Mouse (Mus musculus): Measurements from ENCODE around the gene Ensa.
"Not testable (repeated sequence)": the region's sequence is repeated elsewhere in the genome, so short reads cannot be mapped to it uniquely, and the experiment has no call there.

Ensa gene

DNA sequence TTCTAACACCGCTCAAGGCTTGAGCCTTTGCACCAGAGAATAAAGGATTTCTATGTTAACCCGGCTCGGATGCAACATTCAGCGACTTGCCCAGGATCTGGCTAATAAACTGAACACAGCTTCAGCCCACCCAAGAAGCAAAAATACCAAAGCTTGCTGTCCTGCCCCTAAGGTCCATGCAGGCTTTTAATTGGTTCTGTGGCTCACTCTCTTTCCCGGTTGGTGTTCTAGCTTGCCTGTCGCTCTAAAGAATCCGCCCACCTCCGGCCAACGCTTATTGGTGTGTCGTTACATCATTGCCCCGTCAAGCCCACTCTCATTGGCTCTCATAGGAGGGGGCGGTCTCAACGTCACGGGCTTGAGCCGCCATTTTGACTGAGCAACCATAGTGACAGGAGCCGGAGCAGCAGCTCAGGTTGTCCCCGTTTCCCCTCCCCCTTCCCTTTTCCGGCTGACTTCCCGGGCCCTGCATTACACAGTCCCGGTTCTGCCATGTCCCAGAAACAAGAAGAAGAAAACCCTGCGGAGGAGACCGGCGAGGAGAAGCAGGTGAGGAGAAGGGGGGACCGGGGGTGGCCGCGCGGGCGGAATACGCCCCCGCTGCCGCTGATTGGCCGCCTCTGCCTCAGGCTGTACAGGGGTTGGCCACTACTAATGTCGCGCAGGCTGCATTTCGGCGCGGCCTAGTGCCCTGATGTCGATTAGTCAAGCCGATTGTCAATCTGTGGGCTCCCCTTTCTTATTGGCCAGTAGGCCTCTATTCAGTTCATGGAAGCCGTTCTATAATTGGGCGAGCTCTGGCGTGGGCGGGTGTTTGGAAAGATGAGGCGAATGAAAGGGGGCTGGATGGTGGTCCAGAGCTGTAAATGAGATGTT is at the start of gene Ensa:
Gene Ensa (plus strand): TSS at position 366 of the 876 bp plus-strand sequence.
- peak; percentile 98 for DNase-seq (ENCODE audit: extremely low spot score, low read depth, low spot score)

DNA sequence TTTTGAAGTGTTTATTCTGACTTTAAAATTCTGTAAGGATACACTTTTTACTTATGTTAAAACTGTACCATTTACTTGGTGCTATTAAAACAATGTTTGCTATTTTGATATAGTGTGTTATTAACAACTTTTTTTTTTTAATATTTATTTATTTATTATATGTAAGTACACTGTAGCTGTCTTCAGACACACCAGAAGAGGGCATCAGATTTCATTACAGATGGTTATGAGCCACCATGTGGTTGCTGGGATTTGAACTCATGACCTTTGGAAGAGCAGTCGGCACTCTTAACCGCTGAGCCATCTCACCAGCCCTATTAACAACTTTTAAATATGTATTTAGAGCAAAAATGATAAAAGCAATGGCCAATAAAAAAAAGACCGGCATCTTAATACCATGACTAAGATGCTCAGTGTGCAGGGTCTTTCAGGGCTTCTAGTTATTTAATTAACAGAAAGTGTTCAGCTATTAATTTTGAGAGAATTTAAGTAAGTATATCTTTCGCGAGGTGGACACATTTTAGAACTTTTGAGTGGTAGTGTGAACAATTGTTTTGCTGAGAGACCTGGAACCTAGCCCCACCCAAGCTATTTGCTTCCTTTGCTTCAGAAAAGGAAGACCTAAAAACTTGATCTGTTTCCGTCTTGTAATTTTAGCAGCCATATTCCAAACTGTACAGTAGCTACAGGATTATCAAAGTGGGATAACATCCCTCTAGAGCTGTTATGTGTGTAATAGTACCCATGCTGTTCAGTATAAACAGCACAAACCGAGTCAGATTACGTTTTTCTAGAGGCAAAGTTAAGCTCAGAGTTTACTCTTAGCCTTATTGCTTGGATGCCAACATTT is 36.8 kb upstream of the Ensa start:
- no peak for DNase-seq (ENCODE audit: extremely low spot score, low read depth, low spot score)

DNA sequence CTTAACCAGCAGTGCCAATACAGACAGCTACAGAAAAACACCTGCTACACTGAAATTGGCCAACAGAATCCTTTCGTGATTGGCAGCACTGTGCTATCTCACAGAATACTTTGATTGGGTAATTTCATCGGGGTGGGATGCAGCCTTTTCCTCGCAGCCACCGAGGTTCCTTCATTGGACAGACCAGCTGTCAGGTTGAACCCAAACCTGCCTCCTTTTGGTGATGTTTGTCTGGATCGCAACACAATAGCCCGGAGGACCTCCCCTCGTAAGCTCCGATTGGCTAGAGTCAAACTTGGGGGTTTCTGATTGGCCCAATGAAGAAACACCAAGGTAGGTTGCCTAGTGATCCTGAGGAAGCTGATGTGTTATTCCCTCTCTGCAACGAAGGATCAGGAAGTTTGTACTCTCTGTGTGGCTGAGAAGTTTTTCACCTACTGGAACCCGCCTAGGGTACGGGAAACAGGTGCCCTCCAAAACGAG is 36.1 kb upstream of the Ensa start, which contains the start of gene Golph3l:
Gene Golph3l (plus strand): TSS at position 331 of the 483 bp plus-strand sequence.
- DNase-seq (ENCODE audit: extremely low spot score, low read depth, low spot score), result peak; percentile 94

DNA sequence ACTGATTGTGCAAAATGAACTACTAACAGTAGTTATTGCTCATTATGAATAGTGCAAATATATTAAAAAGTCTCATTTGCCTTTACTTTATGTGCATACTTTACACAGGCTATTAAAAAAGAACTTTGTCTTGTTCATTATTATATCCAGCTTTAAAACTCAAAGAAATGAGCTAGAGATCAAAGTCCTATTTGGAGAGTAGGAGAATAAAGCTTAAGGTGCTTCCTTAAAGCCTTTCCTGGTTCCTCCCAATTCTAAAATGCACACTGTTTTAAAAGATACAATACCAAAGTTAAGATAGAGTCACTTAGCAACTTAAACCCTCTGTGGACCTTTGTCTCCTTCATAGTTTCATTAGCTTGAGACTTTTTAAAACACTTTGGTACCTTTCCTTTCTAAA is 26.1 kb upstream of the Ensa start:
- no peak for DNase-seq (ENCODE audit: extremely low spot score, low read depth, low spot score)

DNA sequence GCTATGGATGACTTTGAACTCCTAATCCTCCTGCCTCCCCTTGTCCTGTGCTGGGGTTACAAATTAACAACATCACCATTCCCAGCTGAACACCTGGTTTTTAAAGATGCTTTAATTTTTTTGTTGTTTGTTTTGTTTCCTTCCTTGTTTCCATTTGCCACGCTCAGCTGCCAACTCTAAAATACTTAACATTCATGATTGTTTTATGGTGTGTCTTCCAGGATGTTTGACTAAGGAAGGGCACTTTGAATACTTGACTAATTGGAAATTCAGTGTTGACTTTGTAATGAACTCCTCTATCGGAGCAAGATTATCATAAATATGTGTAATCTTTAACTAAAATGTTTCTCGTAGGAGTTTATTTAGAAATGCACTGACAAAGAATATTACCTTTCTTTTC is 23.5 kb upstream of the Ensa start:
- DNase-seq (ENCODE audit: extremely low spot score, low read depth, low spot score), result no peak

DNA sequence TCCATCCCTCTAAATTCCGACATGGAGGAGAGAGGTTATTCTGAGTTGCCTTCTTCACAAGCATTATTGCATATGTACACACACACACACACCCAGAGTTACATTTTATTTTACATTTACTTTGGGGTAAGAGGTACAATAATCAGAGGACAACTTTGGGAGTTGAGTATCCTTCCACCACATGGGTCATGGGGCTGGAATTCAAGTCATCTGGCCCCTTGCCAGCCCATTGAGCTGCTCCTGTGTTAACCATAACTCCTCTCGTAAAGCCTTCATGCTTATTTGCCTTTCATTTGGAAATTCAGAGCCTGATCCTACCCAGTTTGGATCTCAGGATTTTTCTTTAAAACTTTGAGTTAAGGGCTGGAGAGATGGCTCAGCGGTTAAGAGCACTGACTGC is 18.7 kb upstream of the Ensa start:
- DNase-seq (ENCODE audit: extremely low spot score, low read depth, low spot score), result no peak

DNA sequence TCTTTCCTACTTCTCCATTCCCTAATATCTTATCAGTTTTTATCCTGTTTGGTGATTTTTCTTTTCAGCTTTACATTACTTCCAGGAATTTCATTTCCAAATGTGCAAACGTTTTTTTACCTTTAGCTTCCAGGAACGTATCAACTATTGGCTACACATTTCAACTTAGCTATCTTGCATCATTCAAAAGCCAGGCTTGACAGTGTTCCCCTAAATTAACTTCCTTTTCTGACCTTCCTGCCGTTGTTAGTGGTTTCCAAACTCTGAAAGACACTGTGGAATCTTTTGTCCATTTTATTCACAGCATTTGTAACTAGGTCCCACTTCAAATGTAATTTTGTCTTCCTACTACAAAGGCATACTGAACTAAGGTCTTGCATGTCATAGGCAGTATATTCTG is 15.6 kb upstream of the Ensa start:
- no peak for DNase-seq (ENCODE audit: extremely low spot score, low read depth, low spot score)

DNA sequence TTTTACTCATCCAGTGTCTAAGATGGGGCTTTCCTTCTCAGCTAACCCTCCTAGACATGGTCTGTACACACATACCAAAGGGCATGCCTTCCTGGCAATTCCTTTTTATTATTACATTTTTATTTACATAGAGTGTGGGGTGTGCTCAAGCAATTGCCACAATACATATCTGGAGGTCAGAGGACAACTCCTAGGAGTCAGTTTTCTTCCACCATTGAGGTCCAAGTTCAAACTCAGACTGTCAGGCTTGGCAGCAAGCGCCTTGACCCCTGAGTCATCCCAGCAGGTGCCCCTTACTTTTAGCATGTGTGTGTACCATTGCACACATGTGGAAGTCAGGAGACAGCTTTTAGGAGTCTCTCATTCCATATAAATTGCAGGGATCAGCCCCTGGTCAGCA is 10.8 kb upstream of the Ensa start:
- DNase-seq (ENCODE audit: extremely low spot score, low read depth, low spot score), result no peak

DNA sequence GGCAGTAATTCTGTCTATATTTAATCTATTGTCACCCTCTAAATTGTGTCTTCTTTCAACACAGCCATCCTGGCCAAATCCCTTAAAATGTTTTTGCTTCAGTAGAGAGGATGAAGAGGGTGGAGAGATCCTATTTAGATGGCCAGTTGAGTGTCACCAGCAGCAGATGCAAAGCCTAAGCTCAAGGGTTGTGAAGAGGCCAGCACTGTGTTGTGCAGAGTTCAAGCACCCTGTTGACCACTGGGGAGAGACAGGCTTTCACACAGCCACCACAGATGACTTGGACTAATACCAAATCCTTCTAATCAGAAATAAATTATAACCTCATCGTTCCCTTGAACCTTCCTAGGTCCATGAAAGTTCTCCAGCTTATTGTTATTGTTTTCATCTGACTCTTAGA is 6.3 kb upstream of the Ensa start:
- DNase-seq (ENCODE audit: extremely low spot score, low read depth, low spot score), result no peak

DNA sequence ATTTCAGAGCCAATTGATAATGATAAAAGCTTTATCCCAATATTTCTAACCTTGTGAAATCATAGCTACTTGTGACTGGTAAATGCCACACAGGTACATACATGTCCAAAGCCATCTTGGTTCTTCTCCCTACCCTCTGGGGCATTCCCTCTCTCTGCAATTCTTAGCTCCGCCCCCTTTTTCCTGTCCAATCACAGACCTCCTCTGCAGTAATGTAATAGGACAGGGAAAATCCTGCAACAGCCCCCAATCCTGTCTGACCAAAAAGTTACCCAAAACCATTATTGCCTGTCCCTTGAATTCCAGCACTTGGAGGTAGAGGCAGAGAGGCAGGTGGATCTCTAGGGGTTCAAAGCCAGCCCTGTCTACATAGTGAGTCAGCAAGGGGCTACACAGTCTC is 3.6 kb upstream of the Ensa start:
- DNase-seq (ENCODE audit: extremely low spot score, low read depth, low spot score), result no peak

DNA sequence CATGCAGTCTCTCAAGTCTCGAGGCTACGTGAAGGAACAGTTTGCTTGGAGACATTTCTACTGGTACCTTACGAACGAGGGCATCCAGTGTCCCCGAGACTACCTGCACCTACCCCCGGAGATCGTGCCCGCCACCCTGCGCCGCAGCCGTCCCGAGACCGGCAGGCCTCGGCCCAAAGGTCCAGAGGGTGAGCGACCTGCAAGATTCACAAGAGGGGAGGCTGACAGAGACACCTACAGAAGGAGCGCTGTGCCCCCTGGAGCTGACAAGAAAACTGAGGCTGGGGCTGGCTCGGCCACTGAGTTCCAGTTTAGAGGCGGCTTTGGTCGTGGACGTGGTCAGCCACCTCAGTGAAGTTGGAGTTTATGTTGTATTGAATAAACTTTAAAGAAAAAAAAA is 2.4 kb upstream of the Ensa start:
- not testable (repeated sequence) for DNase-seq (ENCODE audit: extremely low spot score, low read depth, low spot score)

DNA sequence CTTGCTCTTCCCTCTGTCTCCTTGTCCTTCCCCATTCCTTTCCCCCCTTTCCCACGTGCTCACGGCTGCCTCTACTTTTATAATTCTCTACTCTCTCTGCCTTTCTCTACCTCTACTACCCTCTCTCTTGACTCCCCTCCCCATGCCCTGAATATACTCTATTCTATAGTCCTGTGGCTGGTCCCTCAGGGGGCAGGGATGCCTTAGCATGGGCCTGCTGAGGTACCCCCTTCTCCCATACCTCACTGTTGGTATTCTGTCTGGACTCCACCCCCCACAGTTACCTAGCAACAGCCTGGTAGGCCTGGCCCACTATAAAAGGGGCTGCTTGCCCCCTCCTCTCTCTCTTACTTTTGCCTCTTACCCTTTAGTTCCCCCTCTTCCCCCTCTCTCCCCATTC is 1.2 kb upstream of the Ensa start:
- no peak for DNase-seq (ENCODE audit: extremely low spot score, low read depth, low spot score)

DNA sequence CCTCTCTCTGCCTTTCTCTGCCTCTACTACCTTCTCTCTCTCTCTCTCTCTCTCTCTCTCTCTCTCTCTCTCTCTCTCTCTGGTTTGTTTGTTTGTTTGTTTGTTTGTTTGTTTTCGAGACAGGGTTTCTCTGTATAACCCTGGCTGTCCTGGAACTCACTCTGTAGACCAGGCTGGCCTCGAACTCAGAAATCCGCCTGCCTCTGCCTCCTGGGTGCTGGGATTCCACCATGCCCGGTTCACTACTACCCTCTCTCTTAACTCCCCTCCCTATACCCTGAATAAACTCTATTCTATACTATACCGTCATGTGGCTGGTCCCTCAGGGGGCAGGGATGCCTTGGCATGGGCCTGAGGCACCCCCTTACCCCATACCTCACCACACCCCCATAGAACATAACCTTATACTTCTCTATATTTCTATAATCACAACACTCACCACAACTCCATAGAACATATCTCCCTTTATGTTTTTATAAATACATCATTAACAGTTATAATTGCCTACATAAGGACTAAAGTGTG is 740 bp upstream of the Ensa start:
- not testable (repeated sequence) for DNase-seq (ENCODE audit: extremely low spot score, low read depth, low spot score)

DNA sequence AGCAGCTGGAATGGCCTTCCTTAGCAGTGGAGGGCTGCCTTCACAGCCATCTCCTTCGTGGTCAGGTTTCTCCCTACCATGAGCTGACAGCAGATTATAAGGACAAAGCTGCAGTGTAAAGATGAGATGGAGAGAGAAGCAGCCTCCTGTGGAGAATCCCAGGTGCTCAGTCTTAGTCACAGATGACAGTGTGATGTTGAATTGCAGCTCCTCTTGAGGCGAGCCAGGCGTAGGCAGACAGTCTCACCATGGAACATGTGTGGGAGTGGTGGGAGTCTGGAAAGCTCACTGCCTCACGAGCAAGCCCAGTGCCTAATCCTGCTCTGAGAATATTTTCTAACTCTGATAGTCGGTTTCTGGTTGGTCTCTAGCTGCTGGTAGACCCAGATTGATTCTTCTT is 3.0 kb downstream of the Ensa start:
- no peak for DNase-seq (ENCODE audit: extremely low spot score, low read depth, low spot score)

DNA sequence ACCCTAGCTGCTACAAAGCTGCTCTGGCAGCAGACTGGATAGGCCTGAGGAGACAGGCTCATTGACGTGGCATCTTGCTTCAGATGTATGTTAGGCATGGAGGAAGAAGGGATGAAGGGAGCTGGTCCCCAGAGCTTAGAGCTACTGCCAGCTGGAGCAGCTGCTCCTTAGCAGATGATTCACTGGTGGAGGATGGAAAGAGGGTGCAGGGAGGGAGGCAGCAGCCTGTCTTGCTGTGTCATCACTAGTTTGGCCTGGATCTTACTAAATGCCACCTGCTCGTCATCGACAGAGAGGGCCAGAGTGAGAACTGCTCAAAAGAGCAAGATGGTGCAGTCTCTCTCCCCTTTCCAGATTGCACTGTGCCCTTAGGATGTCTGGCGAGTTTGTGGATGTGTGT is 5.0 kb downstream of the Ensa start:
- DNase-seq (ENCODE audit: extremely low spot score, low read depth, low spot score), result no peak

DNA sequence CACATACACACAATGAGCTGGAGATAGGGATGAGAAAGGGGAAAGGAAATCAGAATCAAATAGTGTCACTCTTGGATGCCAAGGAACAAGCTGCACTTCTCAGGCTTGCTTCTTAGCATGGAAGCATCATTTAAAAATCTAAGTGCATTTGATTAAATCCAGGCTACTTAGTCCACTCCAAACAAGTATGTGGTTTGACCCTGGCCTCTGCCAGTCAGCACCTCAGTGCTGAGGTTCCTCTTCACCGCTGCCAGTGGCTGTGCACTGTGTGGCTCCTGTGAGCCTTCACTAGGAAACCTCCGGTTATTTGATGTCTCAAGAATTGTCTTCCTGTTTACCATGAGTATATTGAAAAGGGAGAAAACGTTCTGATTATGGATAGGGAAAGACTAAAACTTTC is 6.1 kb downstream of the Ensa start:
- no peak for DNase-seq (ENCODE audit: extremely low spot score, low read depth, low spot score)

DNA sequence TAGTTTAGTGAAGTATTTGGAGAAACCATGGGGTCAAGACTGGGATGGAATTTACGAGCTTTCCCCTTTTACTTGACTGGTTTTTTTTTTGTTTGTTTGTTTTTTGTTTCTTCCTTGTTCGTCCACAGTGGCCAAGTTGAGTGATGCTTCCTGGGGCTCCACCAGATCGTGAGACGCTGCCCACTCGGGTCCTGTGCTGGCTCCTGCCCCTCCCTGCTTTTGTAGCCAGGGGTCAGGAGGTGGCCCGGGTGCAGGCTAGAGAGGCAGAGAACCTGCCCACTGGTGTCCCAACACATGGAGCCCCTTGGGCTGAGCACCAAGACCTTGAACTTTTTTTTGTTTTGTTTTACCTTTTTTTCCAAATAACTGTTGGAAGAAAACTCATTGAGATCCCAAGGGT is 6.5 kb downstream of the Ensa start:
- no peak for DNase-seq (ENCODE audit: extremely low spot score, low read depth, low spot score)

DNA sequence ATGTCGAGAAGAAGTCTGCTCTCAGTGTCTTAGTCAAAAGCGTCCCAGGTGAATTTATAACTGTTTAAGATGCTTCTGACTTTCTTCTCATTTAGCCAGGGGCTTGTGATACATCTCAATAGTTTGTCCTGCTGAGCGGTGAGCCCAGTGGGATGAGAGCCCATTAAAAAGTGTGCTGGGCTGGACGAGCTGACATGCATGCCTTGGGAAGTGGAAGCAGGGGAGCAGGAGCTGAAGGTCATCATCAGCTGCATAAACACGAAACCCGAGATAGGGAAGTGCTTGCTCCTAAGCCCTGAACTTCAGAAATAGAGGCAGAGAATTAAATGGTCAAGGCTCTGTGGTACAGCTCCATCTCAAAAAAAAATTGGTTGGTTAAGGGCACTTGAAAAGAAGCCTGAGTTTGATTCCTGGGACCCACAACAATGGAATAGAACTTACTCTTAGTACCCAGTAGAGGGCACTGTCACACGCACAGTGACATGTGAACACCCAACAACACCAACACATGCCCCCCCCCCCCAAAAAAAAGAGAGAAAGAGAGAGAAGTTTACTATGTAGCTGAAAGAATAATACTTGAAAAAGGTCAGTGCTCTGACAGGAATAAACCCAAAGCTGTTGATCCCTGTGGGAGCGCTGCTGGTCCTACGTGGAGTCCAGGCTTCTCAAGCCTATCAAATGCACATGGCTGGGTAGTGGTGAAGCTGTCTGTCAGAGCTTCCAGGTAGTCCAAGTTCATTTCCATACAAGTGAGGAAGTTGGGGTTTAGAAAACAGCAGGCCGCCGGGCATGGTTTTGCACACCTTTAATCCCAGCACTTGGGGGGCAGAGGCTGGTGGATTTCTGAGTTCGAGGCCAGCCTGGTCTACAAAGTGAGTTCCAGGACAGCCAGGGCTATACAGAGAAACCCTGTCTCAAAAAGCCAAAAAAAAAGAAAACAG is 8.1 kb downstream of the Ensa start:
- no peak for DNase-seq (ENCODE audit: extremely low spot score, low read depth, low spot score)

DNA sequence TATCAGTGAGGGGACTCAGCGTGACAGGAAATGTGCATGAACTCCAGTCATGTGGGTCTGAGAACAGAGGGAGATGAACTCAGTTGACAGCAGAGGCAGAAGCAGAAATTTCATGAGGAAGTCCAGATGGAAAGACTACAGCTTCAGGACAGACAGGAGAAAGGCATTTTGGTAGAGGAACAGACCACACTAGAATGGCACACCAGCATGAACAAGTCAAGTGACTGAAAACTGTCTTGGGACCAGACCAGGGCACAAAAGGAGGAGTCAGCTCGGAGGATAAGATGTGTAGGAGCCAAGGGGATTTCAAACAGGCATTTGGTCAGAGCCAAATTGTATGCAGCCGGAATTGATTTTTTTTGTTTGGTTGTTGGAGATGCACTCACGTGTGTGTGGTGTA is 10.8 kb downstream of the Ensa start:
- DNase-seq (ENCODE audit: extremely low spot score, low read depth, low spot score), result no peak

DNA sequence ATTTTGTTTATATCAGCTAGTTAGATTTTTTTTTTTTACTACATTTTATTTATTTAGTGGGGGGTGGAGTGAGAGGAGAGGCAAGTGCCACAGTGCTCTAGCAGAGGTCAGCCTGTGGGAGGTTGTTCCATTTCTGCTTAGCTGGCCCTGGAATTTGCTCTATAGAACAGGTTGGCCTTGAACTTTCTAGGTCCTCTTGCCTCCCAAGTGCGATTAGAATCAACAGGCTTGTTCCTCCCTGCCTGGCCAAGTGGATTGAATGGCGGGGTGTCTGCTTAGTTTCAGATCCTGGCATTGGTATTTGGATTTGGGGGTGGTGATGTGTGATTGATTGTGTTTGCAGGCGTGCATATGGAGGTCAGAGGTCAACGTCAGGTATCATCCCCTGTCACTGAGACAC is 11.3 kb downstream of the Ensa start:
- no peak for DNase-seq (ENCODE audit: extremely low spot score, low read depth, low spot score)

DNA sequence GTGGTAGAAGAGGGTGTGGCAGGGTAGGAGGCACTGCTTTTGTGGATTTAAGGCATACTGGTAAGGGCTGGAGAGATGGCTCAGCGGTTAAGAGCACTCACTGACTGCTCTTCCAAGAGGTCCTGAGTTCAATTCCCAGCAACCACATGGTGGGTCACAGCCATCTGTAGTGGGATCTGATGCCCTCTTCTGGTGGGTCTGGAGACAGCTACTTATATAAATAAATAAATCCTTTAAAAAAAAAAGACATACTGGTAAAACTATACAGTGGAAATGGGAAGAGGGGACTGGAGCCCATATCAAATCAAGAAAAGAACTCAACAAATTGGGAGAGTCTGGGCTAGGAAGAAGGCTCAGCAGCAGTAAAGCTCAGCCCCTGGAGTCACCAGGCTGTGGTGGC is 14.9 kb downstream of the Ensa start:
- no peak for DNase-seq (ENCODE audit: extremely low spot score, low read depth, low spot score)
